Mouse (Mus musculus) forebrain, embryonic 15.5 days (tissue): ENCODE results near the gene Gm9803. TPM values are rescaled to one million over a fixed set of nuclear protein-coding genes. Genes with fewer than 3 reads are reported as not detected.

Source experiments
- ATAC-seq: fragments of 200-750 bp; cut with Nextera tagmentation; replicated peaks from 2 replicates; pipeline ENCODE4 v1.8.0; 2017; ENCODE audit warnings: mild to moderate bottlenecking, moderate TSS enrichment, moderate library complexity
- H3K27ac ChIP-seq: fragments of 300-500 bp; sonication (generic); replicated peaks from 2 replicates; pipeline ENCODE4 v1.5.1; 2015; ENCODE audit warnings: mild to moderate bottlenecking, inconsistent platforms
- H3K27me3 ChIP-seq: fragments of 300-500 bp; sonication (generic); 2 replicates; pipeline ENCODE4 v1.6.1; 2015; ENCODE audit warnings: inconsistent platforms
- H3K36me3 ChIP-seq: fragments of 300-500 bp; sonication (generic); 2 replicates; pipeline ENCODE4 v1.6.1; 2015; ENCODE audit warnings: mild to moderate bottlenecking, inconsistent platforms
- H3K4me1 ChIP-seq: fragments of 300-500 bp; sonication (generic); 2 replicates; pipeline ENCODE4 v1.6.1; 2015; ENCODE audit warnings: inconsistent platforms
- H3K4me2 ChIP-seq: fragments of 300-500 bp; sonication (generic); replicated peaks from 2 replicates; pipeline ENCODE4 v1.6.1; 2015; ENCODE audit warnings: mild to moderate bottlenecking, inconsistent platforms
- H3K4me3 ChIP-seq: fragments of 300-500 bp; sonication (generic); 2 replicates; pipeline ENCODE4 v1.5.1; 2015; ENCODE audit warnings: mild to moderate bottlenecking, inconsistent platforms
- H3K9ac ChIP-seq: fragments of 300-500 bp; sonication (generic); replicated peaks from 2 replicates; pipeline ENCODE4 v1.6.1; 2015; ENCODE audit warnings: mild to moderate bottlenecking, inconsistent platforms
- H3K9me3 ChIP-seq: fragments of 300-500 bp; sonication (generic); 2 replicates; pipeline ENCODE4 v1.6.1; 2016; ENCODE audit warnings: inconsistent platforms
- WGBS: fragments of 180-500 bp; shearing (Covaris S2); methylation state at CpG from one replicate; pipeline ENCODE4 v1.1.7; 2015; ENCODE audit warnings: mixed read lengths; 5-methylcytosine and 5-hydroxymethylcytosine counted together
- polyA plus RNA-seq: library from polyadenylated mRNA; unstranded; fragments of >200 nt; fragmentation: Nextera tagmentation; extraction: Ambion mirVana; gene quantifications from 2 replicates; pipeline ENCODE4 v1.2.1, GENCODE M21; 2015

Gene Gm9803
- polyA plus RNA-seq, 1 experiment from 2014 or later = 20.4 TPM

DNA sequence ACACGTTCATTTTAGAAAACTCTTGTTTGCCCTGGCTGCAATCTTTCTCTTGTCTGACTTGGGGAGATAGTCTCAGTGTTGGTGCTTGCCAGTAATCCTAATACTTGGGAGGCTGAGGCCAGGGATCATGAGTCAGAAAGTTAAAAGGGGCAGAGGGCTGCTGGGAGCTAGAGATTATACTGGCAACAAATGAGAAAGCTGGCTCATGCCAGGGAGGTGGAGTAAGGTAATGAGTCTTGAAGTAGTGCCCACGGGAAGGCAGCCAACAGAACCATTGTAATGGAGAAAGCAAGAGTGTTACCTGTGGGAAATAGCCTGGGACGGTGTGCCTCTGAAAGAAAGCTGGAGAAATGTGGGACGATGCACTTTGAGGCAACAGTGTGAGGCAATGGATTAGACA, 6.0 kb upstream of the Gm9803 start:
- Histone ChIP-seq H3K9me3 (no peaks in the 10 kb centered on the region), H3K36me3 (peaks cover 15% of the 10 kb centered on the region; the same call in 1 of the 2 replicates), H3K9ac (no peak overlapping the region), H3K27ac (no peak overlapping the region), H3K4me1 (peaks cover 4% of the 10 kb centered on the region; the same call in 1 of the 2 replicates), H3K27me3 (no peaks in the 10 kb centered on the region), H3K4me3 (no peak overlapping the region), H3K4me2 (no peak overlapping the region)
- no peak for ATAC-seq
- 54% methylated on average over 4 of the region's 4 CpGs for WGBS

DNA sequence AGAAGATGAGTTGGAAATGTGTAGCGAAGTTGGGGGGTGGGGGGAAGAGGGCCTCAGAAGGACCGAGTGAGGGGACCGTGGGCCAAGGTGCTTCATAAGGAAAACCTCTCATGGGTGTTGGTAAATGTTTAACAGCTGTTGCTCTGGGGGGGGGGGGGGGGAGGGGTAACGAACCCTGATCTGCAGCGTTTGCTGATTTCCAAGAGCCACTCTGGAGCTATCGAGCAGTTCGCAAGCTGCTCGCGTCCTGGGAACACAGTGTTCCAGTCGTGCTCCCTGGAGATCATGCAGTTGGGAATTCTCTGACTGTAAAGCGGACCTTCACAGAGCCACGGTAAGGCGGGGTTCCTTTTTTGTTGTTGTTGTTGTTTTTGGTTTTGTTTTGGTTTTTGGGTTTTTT, 5.5 kb upstream of the Gm9803 start:
- H3K4me3 ChIP-seq = no peak overlapping the region
- H3K4me2 ChIP-seq = no peak overlapping the region
- H3K9ac ChIP-seq = no peak overlapping the region
- H3K27me3 ChIP-seq = no peaks in the 10 kb centered on the region
- 88% methylated on average over 11 of the region's 13 CpGs for WGBS
- H3K4me1 ChIP-seq = peaks cover 4% of the 10 kb centered on the region; the same call in 1 of the 2 replicates
- peaks cover 10% of the 10 kb centered on the region; the same call in 1 of the 2 replicates for H3K36me3 ChIP-seq
- no peak overlapping the region for H3K27ac ChIP-seq
- H3K9me3 ChIP-seq = no peaks in the 10 kb centered on the region
- no peak for ATAC-seq

DNA sequence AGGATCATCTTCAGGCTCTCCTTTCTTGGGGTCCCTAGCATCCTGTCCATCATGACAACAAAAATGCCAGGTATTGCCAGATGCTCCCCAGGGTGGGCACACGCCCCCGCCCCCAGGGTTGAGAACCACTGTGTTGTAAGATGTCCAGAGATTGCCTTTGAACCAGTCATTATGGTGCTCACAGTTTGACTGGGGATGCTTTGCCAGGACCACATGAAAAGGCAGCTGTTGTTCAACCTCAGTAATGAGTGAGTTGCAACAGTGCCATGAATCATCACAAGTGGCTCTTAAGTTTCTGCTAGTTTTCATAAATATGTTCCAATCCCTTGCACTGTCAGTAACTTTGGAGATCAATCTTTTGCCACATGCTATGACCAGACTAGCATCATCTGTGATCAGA, 3.9 kb upstream of the Gm9803 start:
- Histone ChIP-seq H3K27me3 (no peaks in the 10 kb centered on the region), H3K36me3 (0 out of 2 replicates have a peak, but pooled peaks cover 7% of the 10 kb centered on the region), H3K27ac (no peak overlapping the region), H3K9me3 (no peaks in the 10 kb centered on the region), H3K4me3 (no peak overlapping the region), H3K9ac (no peak overlapping the region), H3K4me1 (peaks cover 4% of the 10 kb centered on the region; the same call in 1 of the 2 replicates), H3K4me2 (no peak overlapping the region)
- ATAC-seq = no peak
- WGBS = 97% methylated on average over 2 of the region's 2 CpGs

- Histone ChIP-seq H3K9ac (peak overlapping the region; percentile 10; the same call in 1 of the 2 replicates), H3K27ac (peak overlapping the region; percentile 84), H3K4me1 (peaks cover 13% of the 10 kb centered on the region), H3K27me3 (no peaks in the 10 kb centered on the region), H3K36me3 (peaks cover 45% of the 10 kb centered on the region), H3K4me3 (no peak overlapping the region), H3K4me2 (no peak overlapping the region), H3K9me3 (no peaks in the 10 kb centered on the region)
- 13% methylated on average over 15 of the region's 15 CpGs for WGBS
- peak; percentile 81 for ATAC-seq
Measured at GRCm38 (mm10) chr10:43527283-43528269, 3.7 kb downstream of the Gm9803 start.

GRCm38 (mm10) chr10:43534382-43534781, 10.5 kb downstream of the Gm9803 start:
- no peak overlapping the region for H3K4me3 ChIP-seq
- H3K4me1 ChIP-seq = peaks cover 7% of the 10 kb centered on the region
- H3K27ac ChIP-seq = no peak overlapping the region
- H3K4me2 ChIP-seq = no peak overlapping the region
- WGBS = 63% methylated on average over 1 of the region's 1 CpGs
- no peaks in the 10 kb centered on the region for H3K9me3 ChIP-seq
- H3K36me3 ChIP-seq = peaks cover 33% of the 10 kb centered on the region
- H3K9ac ChIP-seq = no peak overlapping the region
- no peak for ATAC-seq
- H3K27me3 ChIP-seq = no peaks in the 10 kb centered on the region

DNA sequence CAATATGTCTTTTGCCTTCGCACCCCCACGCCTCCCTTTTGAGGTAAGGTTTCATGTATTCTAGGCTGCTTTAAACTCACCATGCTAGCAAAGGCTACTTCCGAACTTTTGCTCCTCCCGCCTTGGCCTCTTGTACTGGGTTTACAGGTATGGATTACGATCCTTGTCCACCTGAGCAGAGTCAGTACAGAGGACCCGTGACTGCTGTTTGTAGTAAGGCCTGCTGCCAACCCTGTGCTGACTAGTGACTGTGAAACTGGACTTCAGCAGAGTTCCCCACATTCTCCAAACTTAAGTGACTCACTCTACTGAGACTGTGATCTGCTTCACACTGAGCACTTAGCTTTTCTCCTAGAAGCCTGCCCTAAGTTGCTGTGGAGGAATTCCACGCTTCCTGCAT, 13.8 kb downstream of the Gm9803 start:
- H3K36me3 ChIP-seq = peaks cover 4% of the 10 kb centered on the region
- H3K27ac ChIP-seq = no peak overlapping the region
- no peak for ATAC-seq
- no peak overlapping the region for H3K4me3 ChIP-seq
- no peaks in the 10 kb centered on the region for H3K9me3 ChIP-seq
- peaks cover 18% of the 10 kb centered on the region for H3K4me1 ChIP-seq
- H3K4me2 ChIP-seq = no peak overlapping the region
- 92% methylated on average over 7 of the region's 7 CpGs for WGBS
- H3K9ac ChIP-seq = no peak overlapping the region
- H3K27me3 ChIP-seq = no peaks in the 10 kb centered on the region

DNA sequence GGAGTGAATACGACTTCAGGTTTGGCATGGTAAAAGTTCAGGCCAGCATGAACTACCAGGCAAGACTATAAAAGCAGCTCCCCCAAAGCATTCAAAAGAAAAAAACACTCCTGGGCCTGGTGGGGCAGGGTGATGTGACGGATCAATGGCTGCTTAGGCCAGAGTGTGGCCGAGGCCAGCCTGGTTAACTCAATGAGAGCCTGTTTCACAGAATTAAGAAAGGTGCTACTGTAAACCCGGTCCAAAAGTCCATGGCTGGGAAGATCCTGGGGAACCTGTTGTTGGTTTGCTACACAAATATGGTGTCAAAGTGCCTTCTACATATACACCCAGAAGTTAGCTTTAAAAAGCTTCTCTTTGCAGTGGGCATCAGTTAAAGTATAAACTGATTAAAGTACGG, 14.9 kb downstream of the Gm9803 start:
- Histone ChIP-seq H3K4me2 (no peak overlapping the region), H3K4me3 (no peak overlapping the region), H3K9ac (no peak overlapping the region), H3K27ac (no peak overlapping the region), H3K9me3 (no peaks in the 10 kb centered on the region), H3K36me3 (no peaks in the 10 kb centered on the region), H3K4me1 (peaks cover 18% of the 10 kb centered on the region), H3K27me3 (no peaks in the 10 kb centered on the region)
- WGBS = 83% methylated on average over 5 of the region's 5 CpGs
- no peak for ATAC-seq

DNA sequence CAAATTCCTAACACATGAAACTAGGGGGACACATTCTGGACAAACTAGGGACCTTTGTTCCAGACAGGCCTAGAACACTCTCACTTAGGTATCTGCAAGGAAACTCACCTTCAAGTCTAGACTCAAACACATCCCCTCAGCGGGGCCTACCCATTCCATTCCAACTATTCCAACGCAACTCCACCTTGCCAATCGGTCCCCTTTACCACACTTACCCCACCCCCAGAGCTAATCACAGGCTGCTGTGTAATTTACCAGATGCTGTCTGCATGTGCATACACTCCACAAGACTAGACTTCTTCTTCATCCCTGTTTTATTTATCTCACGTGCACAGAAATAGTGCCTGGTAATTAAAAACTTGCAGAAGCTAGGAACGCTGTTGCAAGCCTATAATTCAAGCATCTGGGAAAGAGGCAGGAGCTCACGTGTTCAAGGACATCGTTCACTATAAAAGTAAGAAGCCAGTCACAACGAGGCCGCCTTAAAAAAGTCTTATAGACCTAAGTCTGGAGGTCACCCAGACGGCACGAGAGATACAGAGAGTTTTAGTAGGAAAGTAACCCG, 15.9 kb downstream of the Gm9803 start:
- peak overlapping the region; percentile 88 for H3K9ac ChIP-seq
- no peak overlapping the region for H3K27ac ChIP-seq
- WGBS = 15% methylated on average over 12 of the region's 12 CpGs
- peaks cover 18% of the 10 kb centered on the region for H3K4me1 ChIP-seq
- H3K9me3 ChIP-seq = no peaks in the 10 kb centered on the region
- ATAC-seq = no peak
- peak overlapping the region; percentile 60 for H3K4me2 ChIP-seq
- H3K36me3 ChIP-seq = no peaks in the 10 kb centered on the region
- H3K27me3 ChIP-seq = no peaks in the 10 kb centered on the region
- peak overlapping the region; percentile 86 for H3K4me3 ChIP-seq

DNA sequence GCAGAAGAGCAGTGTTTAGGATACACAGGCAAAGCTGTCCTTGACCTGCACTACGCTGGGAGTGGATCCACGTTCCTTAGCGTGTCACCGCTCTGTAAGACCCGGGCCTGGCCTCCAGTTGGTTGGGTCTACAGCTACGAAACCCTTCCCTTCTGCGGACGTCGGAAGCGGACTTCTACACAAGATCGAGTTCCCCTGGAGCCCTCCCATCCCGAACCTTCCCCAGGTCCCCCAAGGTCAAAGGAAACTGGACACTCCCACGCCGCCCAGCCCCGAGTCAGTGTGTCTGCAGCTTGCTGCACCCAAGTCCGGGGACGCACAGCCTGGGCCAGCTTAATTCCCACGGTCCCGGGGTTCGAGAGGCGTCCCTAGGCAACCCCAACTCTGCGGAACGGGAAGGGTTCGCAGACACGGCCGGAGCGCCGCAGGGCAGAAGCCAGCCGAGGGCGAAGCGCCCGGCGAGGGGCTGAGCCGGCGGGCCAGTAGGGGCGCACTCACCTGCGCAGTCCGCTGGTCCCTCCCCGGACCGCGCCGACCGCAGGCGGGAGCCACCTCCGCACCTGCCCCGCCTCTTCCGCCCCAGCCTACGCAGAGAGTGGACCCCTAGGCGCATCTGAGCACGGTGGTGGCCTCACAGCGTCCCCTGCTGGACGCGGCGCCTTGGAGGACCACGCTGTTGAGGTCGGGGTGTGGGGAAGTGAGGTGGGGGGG, 16.7 kb downstream of the Gm9803 start, which contains the start of gene 1700021F05Rik:
1700021F05Rik (minus strand) TSS at position 553 of the 711 bp plus-strand sequence.
- under 1% methylated on average over 43 of the region's 56 CpGs for WGBS
- Histone ChIP-seq H3K9me3 (no peaks in the 10 kb centered on the region), H3K36me3 (no peaks in the 10 kb centered on the region), H3K27ac (peak within 1 kb of the TSS; percentile 41), H3K27me3 (no peaks in the 10 kb centered on the region), H3K4me2 (peak within 1 kb of the TSS; percentile 60), H3K4me1 (peaks cover 18% of the 10 kb centered on the region), H3K9ac (peak within 1 kb of the TSS; percentile 88), H3K4me3 (peak within 1 kb of the TSS; percentile 86)
- ATAC-seq = peak; percentile 99

DNA sequence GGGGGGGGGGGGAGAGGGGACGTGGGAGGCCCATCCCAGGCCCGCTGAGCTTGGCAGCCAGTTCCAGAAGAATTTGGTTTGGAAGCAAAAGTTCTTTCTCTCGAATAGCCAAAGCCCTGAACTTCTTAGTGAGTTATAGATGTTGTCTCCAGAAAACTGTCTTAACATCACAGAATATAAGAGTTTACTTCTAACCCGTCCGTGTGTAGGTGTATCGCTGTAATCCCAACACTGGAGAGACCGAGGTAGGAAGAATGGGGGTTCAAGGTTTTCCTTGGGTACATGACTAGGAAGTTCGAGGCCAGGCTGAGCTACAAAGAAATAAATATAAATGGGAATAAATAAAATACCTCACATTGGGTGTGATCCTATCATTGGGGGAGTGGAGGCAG, 17.3 kb downstream of the Gm9803 start:
- no peak overlapping the region for H3K27ac ChIP-seq
- H3K4me2 ChIP-seq = peak overlapping the region; percentile 60
- no peaks in the 10 kb centered on the region for H3K27me3 ChIP-seq
- 42% methylated on average over 8 of the region's 8 CpGs for WGBS
- peaks cover 18% of the 10 kb centered on the region for H3K4me1 ChIP-seq
- peak; percentile 39 for ATAC-seq
- H3K36me3 ChIP-seq = no peaks in the 10 kb centered on the region
- peak overlapping the region; percentile 86 for H3K4me3 ChIP-seq
- no peak overlapping the region for H3K9ac ChIP-seq
- H3K9me3 ChIP-seq = no peaks in the 10 kb centered on the region

GRCm38 (mm10) chr10:43549411-43549810, 25.5 kb downstream of the Gm9803 start:
- WGBS = 58% methylated on average over 5 of the region's 5 CpGs
- Histone ChIP-seq H3K4me1 (no peaks in the 10 kb centered on the region), H3K27ac (no peak overlapping the region), H3K9me3 (no peaks in the 10 kb centered on the region), H3K4me2 (no peak overlapping the region), H3K27me3 (no peaks in the 10 kb centered on the region), H3K4me3 (no peak overlapping the region), H3K36me3 (no peaks in the 10 kb centered on the region), H3K9ac (no peak overlapping the region)
- no peak for ATAC-seq

DNA sequence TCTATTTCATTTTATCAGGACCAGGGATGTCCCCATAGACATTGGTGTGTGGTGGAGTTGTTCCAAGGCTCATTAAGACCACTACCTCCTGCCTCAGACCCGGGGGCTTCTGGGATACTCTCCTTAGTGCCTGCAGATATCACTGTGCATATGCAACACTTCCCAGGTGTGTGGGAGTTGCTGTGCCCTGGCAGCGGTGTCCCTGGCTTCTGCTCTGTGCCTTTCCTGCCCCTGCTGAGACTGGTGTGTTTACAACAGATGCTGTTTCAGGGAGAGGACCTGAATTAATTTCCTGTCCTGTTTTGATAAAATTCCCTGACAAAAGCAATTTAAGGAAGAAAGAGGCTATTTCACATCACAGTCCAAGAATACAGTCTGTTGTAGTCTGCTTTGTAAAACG, 27.0 kb downstream of the Gm9803 start:
- no peak overlapping the region for H3K4me3 ChIP-seq
- no peak overlapping the region for H3K27ac ChIP-seq
- H3K4me2 ChIP-seq = no peak overlapping the region
- H3K4me1 ChIP-seq = no peaks in the 10 kb centered on the region
- H3K9ac ChIP-seq = no peak overlapping the region
- H3K9me3 ChIP-seq = no peaks in the 10 kb centered on the region
- no peak for ATAC-seq
- no peaks in the 10 kb centered on the region for H3K36me3 ChIP-seq
- WGBS = 40% methylated on average over 3 of the region's 3 CpGs
- no peaks in the 10 kb centered on the region for H3K27me3 ChIP-seq
